Mouse (Mus musculus): ENCODE measurements at regions not wholly inside any gene's neighbourhood (a gene's known extent, or its start where the extent isn't known, plus 50 kb on each side); places are given as distances from the start of the nearest gene placed in this dataset.

GRCm38 (mm10) chr13:103396526-103397020 lies 62.3 kb upstream of the Mast4 start:
- TF ChIP-seq POLR2A (IDR thresholded peaks at IDR 0.05; ENCODE audit: low read depth, low read length) (no peak), CTCF (IDR thresholded peaks at IDR 0.05; ENCODE audit: borderline replicate concordance, insufficient read depth, low read length) (no peak)

Data from embryonic fibroblast, embryonic 13.5 days (primary cell).